Comparison of ENCODE assay signal across 11 mouse cellular contexts in genomic region chr10:96628100-96628912, GRCm38 (mm10). TPM values are rescaled to one million over a fixed set of nuclear protein-coding genes. Genes with fewer than 3 reads are reported as not detected.
DNase-seq lines count a peak whose midpoint lies in the region; ATAC-seq and TF ChIP-seq lines count a peak whose summit lies in the region.
"Had no signal": no experiment of that assay in that cellular context is flagged by ENCODE, and none has a peak within 500 bp of the region (broad histone marks: within the 10 kb centered on the region; RNA-seq: fewer than 3 reads in every experiment).

No protein-coding gene starts in this region.

- no peaks in the 10 kb centered on the region for H3K9me3 ChIP-seq in intestine, embryonic 16.5 days (ENCODE audit: control insufficient read depth, low read length)
- no peaks in the 10 kb centered on the region for H3K9me3 ChIP-seq in intestine, embryonic 15.5 days
- H3K9me3 ChIP-seq in midbrain, postnatal 0 days (ENCODE audit: low read length), result no peaks in the 10 kb centered on the region
- no peaks in the 10 kb centered on the region for H3K9me3 ChIP-seq in midbrain, embryonic 10.5 days (replicated peaks)
- H3K9me3 ChIP-seq: heart, embryonic 15.5 days; limb, embryonic 15.5 days had no signal

- H3K4me3 ChIP-seq in intestine, embryonic 16.5 days (ENCODE audit: low read length), result no peak overlapping the region
- H3K4me3 ChIP-seq in intestine, embryonic 15.5 days (replicated peaks), result no peak overlapping the region
- no peak overlapping the region for H3K4me3 ChIP-seq in midbrain, postnatal 0 days (ENCODE audit: low read depth, low read length)
- no peak overlapping the region for H3K4me3 ChIP-seq in midbrain, embryonic 10.5 days
- H3K4me3 ChIP-seq: heart, embryonic 15.5 days; limb, embryonic 15.5 days had no signal

- no peak for TF ChIP-seq CTCF in Patski (IDR thresholded peaks at IDR 0.05)
- TF ChIP-seq CTCF in midbrain, postnatal 0 days (IDR thresholded peaks at IDR 0.05), result no peak

- H3K4me2 ChIP-seq in intestine, embryonic 16.5 days (ENCODE audit: low read depth, low read length), result no peak overlapping the region
- no peak overlapping the region for H3K4me2 ChIP-seq in intestine, embryonic 15.5 days (replicated peaks)
- no peak overlapping the region for H3K4me2 ChIP-seq in midbrain, postnatal 0 days (ENCODE audit: low read depth, low read length, poor library complexity, severe bottlenecking)
- H3K4me2 ChIP-seq: heart, embryonic 15.5 days; limb, embryonic 15.5 days had no signal

- 76% methylated on average over 16 of the region's 16 CpGs for WGBS in intestine, embryonic 16.5 days
- 79% methylated on average over 16 of the region's 16 CpGs for WGBS in intestine, embryonic 15.5 days
- 89% methylated on average over 16 of the region's 16 CpGs for WGBS in midbrain, postnatal 0 days
- 95% methylated on average over 16 of the region's 16 CpGs for WGBS in midbrain, embryonic 10.5 days

- H3K36me3 ChIP-seq in intestine, embryonic 16.5 days (ENCODE audit: control insufficient read depth, insufficient read depth, low read length), result peaks cover 3% of the 10 kb centered on the region
- peaks cover 6% of the 10 kb centered on the region; the same call in 1 of the 2 replicates for H3K36me3 ChIP-seq in intestine, embryonic 15.5 days
- no peaks in the 10 kb centered on the region for H3K36me3 ChIP-seq in midbrain, postnatal 0 days (ENCODE audit: insufficient read depth, low read length)
- peaks cover 85% of the 10 kb centered on the region for H3K36me3 ChIP-seq in midbrain, embryonic 10.5 days

- H3K9ac ChIP-seq in intestine, embryonic 16.5 days (ENCODE audit: low read depth, low read length), result no peak overlapping the region
- H3K9ac ChIP-seq in intestine, embryonic 15.5 days, result no peak overlapping the region
- no peak overlapping the region for H3K9ac ChIP-seq in midbrain, postnatal 0 days (replicated peaks; ENCODE audit: low read length, poor library complexity, severe bottlenecking)
- H3K9ac ChIP-seq: heart, embryonic 15.5 days; limb, embryonic 15.5 days had no signal

- peaks cover 32% of the 10 kb centered on the region for H3K4me1 ChIP-seq in intestine, embryonic 16.5 days (ENCODE audit: control insufficient read depth, insufficient read depth, low read length)
- H3K4me1 ChIP-seq in intestine, embryonic 15.5 days (replicated peaks), result peaks cover 6% of the 10 kb centered on the region; the same call in 1 of the 2 replicates
- peaks cover 3% of the 10 kb centered on the region; the same call in 1 of the 2 replicates for H3K4me1 ChIP-seq in midbrain, postnatal 0 days (ENCODE audit: insufficient read depth, low read length)
- H3K4me1 ChIP-seq in midbrain, embryonic 10.5 days, result peaks cover 34% of the 10 kb centered on the region; the same call in 1 of the 2 replicates

- CTCF ChIA-PET in Patski (lab: Charles Lee), result interaction anchor here (2.0 kb wide), 1 partner anchor 685 kb away, joined by 5 read pairs; no protein-coding TSS in a partner anchor

- H3K27ac ChIP-seq in intestine, embryonic 16.5 days (ENCODE audit: low read length), result 0 out of 2 replicates have a peak overlapping the region, but pooled peaks have one; percentile 18
- H3K27ac ChIP-seq in intestine, embryonic 15.5 days, result no peak overlapping the region
- H3K27ac ChIP-seq in midbrain, postnatal 0 days (ENCODE audit: low read depth, low read length), result no peak overlapping the region
- H3K27ac ChIP-seq in midbrain, embryonic 10.5 days (replicated peaks), result no peak overlapping the region
- H3K27ac ChIP-seq: heart, embryonic 15.5 days; limb, embryonic 15.5 days had no signal

- peak; percentile 43; the same call in 1 of the 2 replicates for ATAC-seq in intestine, embryonic 16.5 days
- no peak for ATAC-seq in intestine, embryonic 15.5 days
- peak; percentile 82 for ATAC-seq in Patski
- no peak for ATAC-seq in midbrain, postnatal 0 days (ENCODE audit: low FRiP score)

- peak; percentile 84 for DNase-seq in Patski (ENCODE audit: low read depth, low spot score)
- peak; percentile 67 for DNase-seq in cerebellum, adult 8-10 months
- DNase-seq in naive thymus-derived CD4-positive, alpha-beta T cell, adult 2 months (ENCODE audit: low read depth), result peak; percentile 58
- DNase-seq in midbrain, postnatal 0 days (ENCODE audit: low spot score), result no peak
- DNase-seq in thymus, postnatal 0 days (ENCODE audit: low spot score), result no peak
- no peak for DNase-seq in midbrain, embryonic 10.5 days (ENCODE audit: low spot score)
- DNase-seq: kidney, postnatal 10 days had no signal

- in situ Hi-C loops in Patski (cut with MboI; ENCODE audit: low pct_unique_long_range_greater_than_20kb), result no loop called here

- POLR2A ChIA-PET in Patski (lab: Charles Lee), result interaction anchor here (0.6 to 0.8 kb wide), 2 partner anchors 11 to 218 kb away, joined by 3 read pairs; partner anchors contain the start of gene Btg1

- H3K27me3 ChIP-seq in intestine, embryonic 16.5 days (replicated peaks; ENCODE audit: control insufficient read depth, insufficient read depth, low read length), result no peaks in the 10 kb centered on the region
- H3K27me3 ChIP-seq in intestine, embryonic 15.5 days (replicated peaks), result no peaks in the 10 kb centered on the region
- no peaks in the 10 kb centered on the region for H3K27me3 ChIP-seq in Patski
- H3K27me3 ChIP-seq in midbrain, postnatal 0 days (ENCODE audit: insufficient read depth, low read length), result no peaks in the 10 kb centered on the region
- no peaks in the 10 kb centered on the region for H3K27me3 ChIP-seq in midbrain, embryonic 10.5 days (ENCODE audit: low read depth, poor library complexity, severe bottlenecking)
- H3K27me3 ChIP-seq: heart, embryonic 15.5 days; limb, embryonic 15.5 days had no signal

RNA-seq across cellular contexts. Expression of gene Btg1, which starts 11.5 kb away (rescaled TPM):
- polyA plus RNA-seq in intestine, embryonic 16.5 days (2015; fragmentation: Nextera tagmentation; extraction: Ambion mirVana), result 43.2 and 43.9 TPM in 2 replicates
- 43.9 and 47.9 TPM in 2 replicates for polyA plus RNA-seq in intestine, embryonic 15.5 days (2015; fragmentation: Nextera tagmentation; extraction: Ambion mirVana)
- polyA plus RNA-seq in Patski (2021), result 91.5 TPM
- 15.2 and 21.3 TPM in 2 replicates for total RNA-seq in midbrain, postnatal 0 days (2014; rRNA removed)
- 20.7 and 21.3 TPM in 2 replicates for polyA plus RNA-seq in midbrain, postnatal 0 days (2015; fragmentation: Nextera tagmentation; extraction: Ambion mirVana)
- polyA plus RNA-seq in thymus, postnatal 0 days (2015; fragmentation: Nextera tagmentation; extraction: Ambion mirVana), result 127 and 139 TPM in 2 replicates
- 30.5 and 38.9 TPM in 2 replicates for polyA plus RNA-seq in midbrain, embryonic 10.5 days (2016; fragmentation: Nextera tagmentation; extraction: Ambion mirVana)

Comparison
In these comparisons a context has a peak if more than half of its experiments do, and no peak if none do; other contexts are left out.
1. ATAC-seq: peak in intestine, embryonic 16.5 days (single experiment) and Patski (single experiment); none in intestine, embryonic 15.5 days (single experiment) and midbrain, postnatal 0 days (single experiment).
2. DNase-seq: peak in Patski (single experiment), cerebellum, adult 8-10 months (single experiment) and naive thymus-derived CD4-positive, alpha-beta T cell, adult 2 months (single experiment); none in midbrain, postnatal 0 days (single experiment), thymus, postnatal 0 days (single experiment) and midbrain, embryonic 10.5 days (single experiment).